Mouse (Mus musculus): ENCODE measurements around the gene Ncln. TPM values are rescaled to one million over a fixed set of nuclear protein-coding genes. Genes with fewer than 3 reads are reported as not detected.
A peak's percentile ranks its signal among the peaks of the same experiment; 100 is the strongest.

Gene Ncln
- total RNA-seq, 1 experiment from 2014 or later, result 79.6 TPM

- no peak for ATAC-seq (replicated peaks; ENCODE audit: insufficient number of reproducible peaks, low FRiP score, low TSS enrichment, poor library complexity, severe bottlenecking)
Observed at GRCm38 (mm10) chr10:81495151-81495550, 1.0 kb downstream of the Ncln start.

- 0 out of 2 replicates have a peak, but pooled peaks have one; percentile 7 for ATAC-seq (replicated peaks; ENCODE audit: insufficient number of reproducible peaks, low FRiP score, low TSS enrichment, poor library complexity, severe bottlenecking)
Observed at GRCm38 (mm10) chr10:81494260-81495041, 1.7 kb downstream of the Ncln start.

GRCm38 (mm10) chr10:81493601-81494220, 2.5 kb downstream of the Ncln start:
- ATAC-seq (replicated peaks; ENCODE audit: insufficient number of reproducible peaks, low FRiP score, low TSS enrichment, poor library complexity, severe bottlenecking), result no peak

- ATAC-seq (replicated peaks; ENCODE audit: insufficient number of reproducible peaks, low FRiP score, low TSS enrichment, poor library complexity, severe bottlenecking), result no peak
Observed at GRCm38 (mm10) chr10:81492606-81493240, 3.5 kb downstream of the Ncln start.

GRCm38 (mm10) chr10:81491018-81491417, 5.2 kb downstream of the Ncln start:
- no peak for ATAC-seq (replicated peaks; ENCODE audit: insufficient number of reproducible peaks, low FRiP score, low TSS enrichment, poor library complexity, severe bottlenecking)

GRCm38 (mm10) chr10:81489941-81490340, 6.3 kb downstream of the Ncln start:
- ATAC-seq (replicated peaks; ENCODE audit: insufficient number of reproducible peaks, low FRiP score, low TSS enrichment, poor library complexity, severe bottlenecking), result no peak

GRCm38 (mm10) chr10:81488081-81488480, 8.1 kb downstream of the Ncln start:
- no peak for ATAC-seq (replicated peaks; ENCODE audit: insufficient number of reproducible peaks, low FRiP score, low TSS enrichment, poor library complexity, severe bottlenecking)

- ATAC-seq (replicated peaks; ENCODE audit: insufficient number of reproducible peaks, low FRiP score, low TSS enrichment, poor library complexity, severe bottlenecking), result no peak
Observed at GRCm38 (mm10) chr10:81486496-81486895, 9.7 kb downstream of the Ncln start.

- no peak for ATAC-seq (replicated peaks; ENCODE audit: insufficient number of reproducible peaks, low FRiP score, low TSS enrichment, poor library complexity, severe bottlenecking)
Observed at GRCm38 (mm10) chr10:81485479-81486018, 10.6 kb downstream of the Ncln start.

- no peak for ATAC-seq (replicated peaks; ENCODE audit: insufficient number of reproducible peaks, low FRiP score, low TSS enrichment, poor library complexity, severe bottlenecking)
Observed at GRCm38 (mm10) chr10:81485060-81485449, 11.1 kb downstream of the Ncln start.

- no peak for ATAC-seq (replicated peaks; ENCODE audit: insufficient number of reproducible peaks, low FRiP score, low TSS enrichment, poor library complexity, severe bottlenecking)
Observed at GRCm38 (mm10) chr10:81484441-81485059, 11.6 kb downstream of the Ncln start.

GRCm38 (mm10) chr10:81483983-81484382, 12.2 kb downstream of the Ncln start:
- ATAC-seq (replicated peaks; ENCODE audit: insufficient number of reproducible peaks, low FRiP score, low TSS enrichment, poor library complexity, severe bottlenecking), result peak; percentile 40; the same call in 1 of the 2 replicates

GRCm38 (mm10) chr10:81482533-81482889, 13.7 kb downstream of the Ncln start, which contains the start of gene Celf5:
Gene Celf5, minus strand, starts transcription at chr10:81482709.
- ATAC-seq (replicated peaks; ENCODE audit: insufficient number of reproducible peaks, low FRiP score, low TSS enrichment, poor library complexity, severe bottlenecking), result no peak

GRCm38 (mm10) chr10:81481605-81482532, 14.3 kb downstream of the Ncln start:
- no peak for ATAC-seq (replicated peaks; ENCODE audit: insufficient number of reproducible peaks, low FRiP score, low TSS enrichment, poor library complexity, severe bottlenecking)

GRCm38 (mm10) chr10:81474461-81474860, 21.7 kb downstream of the Ncln start:
- ATAC-seq (replicated peaks; ENCODE audit: insufficient number of reproducible peaks, low FRiP score, low TSS enrichment, poor library complexity, severe bottlenecking), result no peak

- ATAC-seq (replicated peaks; ENCODE audit: insufficient number of reproducible peaks, low FRiP score, low TSS enrichment, poor library complexity, severe bottlenecking), result no peak
Observed at GRCm38 (mm10) chr10:81473003-81473451, 23.2 kb downstream of the Ncln start.

GRCm38 (mm10) chr10:81472403-81473002, 23.7 kb downstream of the Ncln start:
- ATAC-seq (replicated peaks; ENCODE audit: insufficient number of reproducible peaks, low FRiP score, low TSS enrichment, poor library complexity, severe bottlenecking), result no peak

GRCm38 (mm10) chr10:81470454-81470853, 25.7 kb downstream of the Ncln start:
- ATAC-seq (replicated peaks; ENCODE audit: insufficient number of reproducible peaks, low FRiP score, low TSS enrichment, poor library complexity, severe bottlenecking), result no peak

All from monocyte, adult 5-6 weeks (primary cell).